Mouse (Mus musculus) intestine, embryonic 14.5 days (tissue): ENCODE data around the gene Pttg1ip. TPM values are rescaled to one million over a fixed set of nuclear protein-coding genes. Genes with fewer than 3 reads are reported as not detected.

Experiments used
- ATAC-seq: fragments of 200-750 bp; cut with Nextera tagmentation; replicated peaks from 2 replicates; pipeline ENCODE4 v1.8.0; 2017; ENCODE audit warnings: low read depth, moderate number of reproducible peaks, moderate TSS enrichment, moderate library complexity; ENCODE audit not compliant: low FRiP score, low TSS enrichment
- DNase-seq: peaks from one replicate; pipeline ENCODE4 v3.0.0-alpha.2; 2018; ENCODE audit warnings: low spot score
- H3K27ac ChIP-seq: fragments of 300-500 bp; sonication (generic); 2 replicates; pipeline ENCODE4 v1.5.1; 2014; ENCODE audit warnings: low read depth, mild to moderate bottlenecking, control low read depth
- H3K27me3 ChIP-seq: fragments of 300-500 bp; sonication (generic); replicated peaks from 2 replicates; pipeline ENCODE4 v1.6.1; 2014; ENCODE audit warnings: low read length, control low read depth; ENCODE audit not compliant: control insufficient read depth, insufficient read depth
- H3K36me3 ChIP-seq: fragments of 300-500 bp; sonication (generic); 2 replicates; pipeline ENCODE4 v1.6.1; 2014; ENCODE audit warnings: low read length, control low read depth; ENCODE audit not compliant: control insufficient read depth, insufficient read depth
- H3K4me1 ChIP-seq: fragments of 300-500 bp; sonication (generic); replicated peaks from 2 replicates; pipeline ENCODE4 v1.6.1; 2014; ENCODE audit warnings: low read length, control low read depth, mixed read lengths; ENCODE audit not compliant: control insufficient read depth, insufficient read depth
- H3K4me2 ChIP-seq: fragments of 300-500 bp; sonication (generic); 2 replicates; pipeline ENCODE4 v1.6.1; 2014; ENCODE audit warnings: low read length
- H3K4me3 ChIP-seq: fragments of 300-500 bp; sonication (generic); 2 replicates; pipeline ENCODE4 v1.5.1; 2014; ENCODE audit warnings: low read depth, low read length, control low read depth, mixed read lengths
- H3K9ac ChIP-seq: fragments of 300-500 bp; sonication (generic); 2 replicates; pipeline ENCODE4 v1.6.1; 2014; ENCODE audit warnings: mild to moderate bottlenecking, low read length
- H3K9me3 ChIP-seq: fragments of 300-500 bp; sonication (generic); 2 replicates; pipeline ENCODE4 v1.6.1; 2016; ENCODE audit warnings: low read length, control low read depth; ENCODE audit not compliant: control insufficient read depth
- WGBS: fragments of 180-500 bp; shearing (Covaris S2); extraction: QIAGEN DNeasy Blood & Tissue Kit; methylation state at CpG from one replicate; pipeline ENCODE4 v1.1.7; 2014; 5-methylcytosine and 5-hydroxymethylcytosine counted together
- polyA plus RNA-seq: library from polyadenylated mRNA; unstranded; fragments of >200 nt; fragmentation: Nextera tagmentation; extraction: Ambion mirVana; gene quantifications from 2 replicates; pipeline ENCODE4 v1.2.1, GENCODE M21; 2014

Pttg1ip gene
- polyA plus RNA-seq, 1 experiment from 2014 or later = 155 TPM

- Histone ChIP-seq H3K36me3 (no peaks in the 10 kb centered on the region), H3K27ac (no peak overlapping the region), H3K4me3 (no peak overlapping the region), H3K9ac (no peak overlapping the region), H3K27me3 (no peaks in the 10 kb centered on the region), H3K4me2 (no peak overlapping the region), H3K4me1 (no peaks in the 10 kb centered on the region), H3K9me3 (no peaks in the 10 kb centered on the region)
- ATAC-seq (no peak), DNase-seq (no peak)
- WGBS = 84% methylated on average over 11 of the region's 11 CpGs
These were observed 21.4 kb upstream of the Pttg1ip start for GRCm38 (mm10) chr10:77560090-77560489.

- DNase-seq = no peak
- no peak for ATAC-seq
- WGBS = 91% methylated on average over 9 of the region's 9 CpGs
- Histone ChIP-seq H3K9ac (no peak overlapping the region), H3K36me3 (no peaks in the 10 kb centered on the region), H3K4me3 (no peak overlapping the region), H3K4me2 (no peak overlapping the region), H3K27me3 (no peaks in the 10 kb centered on the region), H3K27ac (no peak overlapping the region), H3K9me3 (no peaks in the 10 kb centered on the region), H3K4me1 (no peaks in the 10 kb centered on the region)
These were observed 20.7 kb upstream of the Pttg1ip start for GRCm38 (mm10) chr10:77560830-77561229.

GRCm38 (mm10) chr10:77561508-77561907 is 20.0 kb upstream of the Pttg1ip start:
- Histone ChIP-seq H3K27me3 (no peaks in the 10 kb centered on the region), H3K27ac (no peak overlapping the region), H3K9me3 (no peaks in the 10 kb centered on the region), H3K4me2 (no peak overlapping the region), H3K4me1 (no peaks in the 10 kb centered on the region), H3K9ac (no peak overlapping the region), H3K4me3 (no peak overlapping the region), H3K36me3 (no peaks in the 10 kb centered on the region)
- DNase-seq (no peak), ATAC-seq (no peak)
- WGBS = 68% methylated on average over 2 of the region's 2 CpGs

GRCm38 (mm10) chr10:77565005-77565404 is 16.5 kb upstream of the Pttg1ip start:
- Histone ChIP-seq H3K4me3 (no peak overlapping the region), H3K9me3 (no peaks in the 10 kb centered on the region), H3K36me3 (no peaks in the 10 kb centered on the region), H3K27ac (no peak overlapping the region), H3K4me2 (no peak overlapping the region), H3K27me3 (no peaks in the 10 kb centered on the region), H3K9ac (no peak overlapping the region), H3K4me1 (0 out of 2 replicates have a peak, but pooled peaks cover 6% of the 10 kb centered on the region)
- DNase-seq = no peak
- 79% methylated on average over 8 of the region's 8 CpGs for WGBS
- ATAC-seq = no peak

GRCm38 (mm10) chr10:77566651-77567050 is 14.9 kb upstream of the Pttg1ip start:
- Histone ChIP-seq H3K27me3 (no peaks in the 10 kb centered on the region), H3K4me1 (0 out of 2 replicates have a peak, but pooled peaks cover 6% of the 10 kb centered on the region), H3K27ac (no peak overlapping the region), H3K9ac (no peak overlapping the region), H3K4me2 (no peak overlapping the region), H3K9me3 (no peaks in the 10 kb centered on the region), H3K36me3 (no peaks in the 10 kb centered on the region), H3K4me3 (no peak overlapping the region)
- 41% methylated on average over 8 of the region's 8 CpGs for WGBS
- ATAC-seq (no peak), DNase-seq (peak; percentile 84)

GRCm38 (mm10) chr10:77569481-77569880 is 12.0 kb upstream of the Pttg1ip start:
- whole genome bisulfite sequencing = 31% methylated on average over 7 of the region's 7 CpGs
- Histone ChIP-seq H3K9ac (no peak overlapping the region), H3K9me3 (no peaks in the 10 kb centered on the region), H3K4me2 (peak overlapping the region; percentile 39), H3K27me3 (0 out of 2 replicates have a peak, but pooled peaks cover 3% of the 10 kb centered on the region), H3K4me1 (0 out of 2 replicates have a peak, but pooled peaks cover 6% of the 10 kb centered on the region), H3K27ac (peak overlapping the region; percentile 82), H3K4me3 (no peak overlapping the region), H3K36me3 (no peaks in the 10 kb centered on the region)
- DNase-seq (peak; percentile 64), ATAC-seq (peak; percentile 66)

GRCm38 (mm10) chr10:77569973-77570658 is 11.4 kb upstream of the Pttg1ip start:
- Histone ChIP-seq H3K27me3 (0 out of 2 replicates have a peak, but pooled peaks cover 3% of the 10 kb centered on the region), H3K4me2 (peak overlapping the region; percentile 39), H3K36me3 (no peaks in the 10 kb centered on the region), H3K27ac (peak overlapping the region; percentile 82), H3K9ac (no peak overlapping the region), H3K4me1 (0 out of 2 replicates have a peak, but pooled peaks cover 6% of the 10 kb centered on the region), H3K4me3 (no peak overlapping the region), H3K9me3 (no peaks in the 10 kb centered on the region)
- peak; percentile 88 for ATAC-seq
- 38% methylated on average over 6 of the region's 6 CpGs for WGBS
- peak; percentile 60 for DNase-seq

GRCm38 (mm10) chr10:77572225-77572624 is 9.3 kb upstream of the Pttg1ip start:
- no peak overlapping the region for H3K9ac ChIP-seq

GRCm38 (mm10) chr10:77573162-77573561 is 8.4 kb upstream of the Pttg1ip start:
- WGBS = 67% methylated on average over 1 of the region's 1 CpGs
- no peak overlapping the region for H3K9ac ChIP-seq
- no peak overlapping the region for H3K4me3 ChIP-seq
- no peaks in the 10 kb centered on the region for H3K9me3 ChIP-seq
- no peaks in the 10 kb centered on the region for H3K36me3 ChIP-seq
- H3K27ac ChIP-seq = no peak overlapping the region
- ATAC-seq (no peak), DNase-seq (no peak)
- 0 out of 2 replicates have a peak, but pooled peaks cover 6% of the 10 kb centered on the region for H3K4me1 ChIP-seq
- 0 out of 2 replicates have a peak, but pooled peaks cover 3% of the 10 kb centered on the region for H3K27me3 ChIP-seq
- H3K4me2 ChIP-seq = no peak overlapping the region

More at GRCm38 (mm10) chr10:77572225-77572624, 9.3 kb upstream of the Pttg1ip start:
- Histone ChIP-seq H3K27me3 (0 out of 2 replicates have a peak, but pooled peaks cover 3% of the 10 kb centered on the region), H3K27ac (no peak overlapping the region), H3K9me3 (no peaks in the 10 kb centered on the region), H3K4me2 (no peak overlapping the region), H3K4me1 (0 out of 2 replicates have a peak, but pooled peaks cover 6% of the 10 kb centered on the region), H3K36me3 (no peaks in the 10 kb centered on the region), H3K4me3 (no peak overlapping the region)
- 18% methylated on average over 3 of the region's 3 CpGs for WGBS
- DNase-seq = no peak
- ATAC-seq = no peak
